Mouse (Mus musculus) lung, adult 2 months (tissue): Measurements from ENCODE around the gene Smim4.

Experiments used
- CTCF ChIP-seq: fragments of 200-500 bp; IDR thresholded peaks from 2 replicates; pipeline ENCODE4 v1.5.1; 2011; ENCODE audit warnings: mild to moderate bottlenecking, low read length, control low read depth; ENCODE audit not compliant: insufficient read depth
- POLR2A ChIP-seq: fragments of 200-500 bp; IDR thresholded peaks from 2 replicates; pipeline ENCODE4 v1.6.1; 2011; ENCODE audit warnings: low read depth, mild to moderate bottlenecking, control low read depth, low read length, borderline replicate concordance; ENCODE audit errors: extremely low read depth

DNA sequence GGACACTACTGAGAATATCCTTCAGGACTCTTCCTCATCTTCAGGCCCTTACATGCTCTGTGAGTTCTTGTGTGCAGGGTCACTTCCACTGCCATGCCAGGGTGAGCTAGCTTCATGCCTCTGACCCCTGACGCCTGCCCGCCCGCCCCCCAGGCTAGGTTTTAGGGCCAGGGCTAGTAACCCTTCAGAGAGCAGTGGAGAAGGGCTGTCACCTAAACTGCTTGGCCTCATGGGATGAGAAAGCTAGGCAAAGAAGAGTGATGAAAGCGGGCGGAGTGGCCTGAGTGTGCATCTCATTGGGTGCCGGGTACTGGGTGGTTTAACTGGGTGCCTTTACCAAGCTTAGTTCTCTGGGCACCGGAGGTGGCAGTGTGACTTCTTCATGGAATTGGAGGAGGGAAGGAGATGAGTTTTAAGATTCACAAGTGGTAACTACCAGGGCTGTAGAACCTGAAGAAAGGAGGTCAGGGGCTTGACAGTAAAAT is 3.8 kb upstream of the Smim4 start:
- no peak for TF ChIP-seq CTCF
- TF ChIP-seq POLR2A: no peak
